Mouse (Mus musculus): ENCODE results near the gene Mgea5. TPM values are rescaled to one million over a fixed set of nuclear protein-coding genes. Genes with fewer than 3 reads are reported as not detected.
A peak's percentile ranks its signal among the peaks of the same experiment; 100 is the strongest.

The Mgea5 gene
- polyA plus RNA-seq, 1 experiment from 2014 or later: 85.0 TPM

DNA sequence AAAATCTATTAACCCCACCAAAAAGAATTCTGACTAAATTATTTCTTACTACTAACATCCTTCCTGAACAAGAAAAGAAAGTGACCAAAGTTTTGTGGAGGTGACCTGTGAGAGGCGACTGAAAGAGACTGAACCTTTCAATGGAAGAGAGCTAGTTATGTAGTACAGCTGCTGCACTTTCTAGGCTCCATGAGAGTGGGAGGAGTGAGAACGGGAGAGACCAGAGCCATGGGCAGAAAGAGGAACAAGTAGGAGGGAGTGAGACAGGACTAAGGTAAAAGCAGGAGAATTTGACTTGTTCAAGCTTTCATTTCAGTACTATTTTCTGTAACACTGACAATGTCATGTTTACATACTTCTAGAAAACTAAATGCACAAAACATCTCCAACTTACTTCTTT, 8.2 kb downstream of the Mgea5 start:
- H3K36me3 ChIP-seq (ENCODE audit: poor library complexity, severe bottlenecking): peaks cover 96% of the 10 kb centered on the region
- no peak overlapping the region for H3K4me2 ChIP-seq
- no peaks in the 10 kb centered on the region for H3K9me3 ChIP-seq (replicated peaks)
- H3K9ac ChIP-seq: no peak overlapping the region
- H3K27ac ChIP-seq: no peak overlapping the region
- H3K27me3 ChIP-seq: no peaks in the 10 kb centered on the region
- no peak for ATAC-seq
- peaks cover 15% of the 10 kb centered on the region for H3K4me1 ChIP-seq
- no peak overlapping the region for H3K4me3 ChIP-seq
- WGBS: 73% methylated on average over 2 of the region's 2 CpGs

DNA sequence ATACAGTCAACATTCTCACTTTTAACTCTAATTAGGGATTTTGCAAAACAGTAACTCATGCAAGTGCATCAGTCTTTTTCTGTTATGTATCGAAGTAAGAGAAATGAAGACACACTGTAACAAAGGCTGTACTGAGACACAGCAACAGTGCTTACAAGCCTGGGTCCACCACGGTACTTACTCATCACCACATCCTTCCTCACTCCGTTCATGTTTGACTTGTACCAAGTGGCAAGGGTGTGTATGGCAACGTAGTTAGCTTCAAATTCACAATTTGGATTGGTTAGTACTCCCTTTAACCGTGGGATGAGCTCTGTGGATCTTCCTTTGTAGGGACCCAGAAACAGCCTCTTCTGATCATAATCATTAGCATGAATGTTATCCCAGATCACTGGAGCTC, 12.1 kb downstream of the Mgea5 start:
- H3K4me2 ChIP-seq: no peak overlapping the region

DNA sequence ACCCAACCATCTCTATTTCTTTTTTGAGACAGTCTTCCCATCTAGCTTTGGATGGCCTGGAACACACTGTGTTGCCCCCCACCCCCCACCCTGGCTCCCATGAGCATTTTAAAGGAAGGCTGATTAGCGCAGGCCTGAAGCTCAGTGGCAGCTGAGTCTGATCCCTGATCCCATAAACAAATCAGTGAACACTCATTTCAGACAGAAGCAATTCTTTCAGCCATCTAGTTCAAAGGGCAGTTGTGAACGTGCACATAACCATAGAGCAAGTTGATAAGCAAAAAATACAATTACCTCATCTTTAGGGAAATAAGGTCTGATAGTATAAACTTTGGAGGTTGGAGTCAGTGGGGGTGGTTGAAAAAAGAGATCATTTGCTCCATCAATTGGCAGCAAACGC, 22.8 kb downstream of the Mgea5 start:
- no peaks in the 10 kb centered on the region for H3K9me3 ChIP-seq (replicated peaks)
- H3K27me3 ChIP-seq: no peaks in the 10 kb centered on the region
- no peak overlapping the region for H3K9ac ChIP-seq
- H3K27ac ChIP-seq: no peak overlapping the region
- H3K36me3 ChIP-seq (ENCODE audit: poor library complexity, severe bottlenecking): peaks cover 92% of the 10 kb centered on the region
- WGBS: 91% methylated on average over 3 of the region's 3 CpGs
- no peak overlapping the region for H3K4me3 ChIP-seq
- H3K4me2 ChIP-seq: no peak overlapping the region
- no peaks in the 10 kb centered on the region for H3K4me1 ChIP-seq
- ATAC-seq: no peak

More for the DNA sequence above, 12.1 kb downstream of the Mgea5 start:
- Histone ChIP-seq H3K9me3 (replicated peaks) (no peaks in the 10 kb centered on the region), H3K4me1 (no peaks in the 10 kb centered on the region), H3K9ac (no peak overlapping the region), H3K4me3 (no peak overlapping the region), H3K36me3 (ENCODE audit: poor library complexity, severe bottlenecking) (peaks cover 96% of the 10 kb centered on the region), H3K27me3 (no peaks in the 10 kb centered on the region), H3K27ac (no peak overlapping the region)
- 94% methylated on average over 5 of the region's 5 CpGs for WGBS
- ATAC-seq: no peak

DNA sequence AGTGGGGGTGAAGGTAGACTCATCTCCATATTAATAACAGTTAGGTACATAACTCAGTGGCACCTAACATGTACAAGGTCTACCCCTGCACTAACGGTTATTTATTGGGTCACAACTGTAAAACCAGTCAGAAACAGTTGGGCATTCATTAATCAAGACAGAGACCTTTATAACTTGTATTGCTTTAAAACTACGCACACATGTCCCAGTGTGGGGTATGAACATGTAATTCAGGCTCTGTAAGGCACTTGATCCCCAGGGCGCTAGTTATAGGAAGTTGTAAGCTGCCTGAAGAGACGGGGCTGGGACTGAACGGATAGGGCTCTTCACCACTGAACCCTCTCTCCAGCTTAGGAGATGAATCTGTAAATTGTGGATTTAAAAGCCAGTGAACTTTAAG, 25.0 kb downstream of the Mgea5 start:
- no peak for ATAC-seq
- Histone ChIP-seq H3K4me2 (no peak overlapping the region), H3K4me1 (no peaks in the 10 kb centered on the region), H3K9me3 (replicated peaks) (no peaks in the 10 kb centered on the region), H3K27ac (no peak overlapping the region), H3K36me3 (ENCODE audit: poor library complexity, severe bottlenecking) (peaks cover 92% of the 10 kb centered on the region), H3K4me3 (no peak overlapping the region), H3K27me3 (no peaks in the 10 kb centered on the region), H3K9ac (no peak overlapping the region)
- WGBS: 94% methylated on average over 5 of the region's 5 CpGs

DNA sequence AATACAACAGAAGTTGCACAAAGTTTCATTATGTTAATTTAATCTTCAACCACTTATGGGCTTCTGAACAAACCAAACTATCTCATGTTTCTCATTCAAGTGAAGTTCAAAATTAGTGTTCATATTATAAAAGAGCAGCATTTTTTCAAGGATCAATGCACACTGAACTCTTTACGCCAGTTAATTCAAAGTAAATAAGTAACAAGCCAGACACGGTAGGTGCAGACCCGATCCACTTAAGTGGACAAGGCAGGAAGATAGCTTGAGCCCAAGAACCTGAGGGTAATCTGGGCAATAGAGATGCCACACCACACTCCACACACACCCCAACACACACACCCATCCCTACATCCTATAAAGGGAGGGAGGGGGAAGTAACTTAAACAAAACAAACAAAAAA, 30.1 kb downstream of the Mgea5 start:
- ATAC-seq: no peak
- no peak overlapping the region for H3K9ac ChIP-seq
- H3K9me3 ChIP-seq (replicated peaks): no peaks in the 10 kb centered on the region
- no peak overlapping the region for H3K27ac ChIP-seq
- 91% methylated on average over 3 of the region's 3 CpGs for WGBS
- no peak overlapping the region for H3K4me3 ChIP-seq
- H3K27me3 ChIP-seq: no peaks in the 10 kb centered on the region
- H3K4me1 ChIP-seq: peaks cover 8% of the 10 kb centered on the region
- no peak overlapping the region for H3K4me2 ChIP-seq
- peaks cover 73% of the 10 kb centered on the region for H3K36me3 ChIP-seq (ENCODE audit: poor library complexity, severe bottlenecking)

DNA sequence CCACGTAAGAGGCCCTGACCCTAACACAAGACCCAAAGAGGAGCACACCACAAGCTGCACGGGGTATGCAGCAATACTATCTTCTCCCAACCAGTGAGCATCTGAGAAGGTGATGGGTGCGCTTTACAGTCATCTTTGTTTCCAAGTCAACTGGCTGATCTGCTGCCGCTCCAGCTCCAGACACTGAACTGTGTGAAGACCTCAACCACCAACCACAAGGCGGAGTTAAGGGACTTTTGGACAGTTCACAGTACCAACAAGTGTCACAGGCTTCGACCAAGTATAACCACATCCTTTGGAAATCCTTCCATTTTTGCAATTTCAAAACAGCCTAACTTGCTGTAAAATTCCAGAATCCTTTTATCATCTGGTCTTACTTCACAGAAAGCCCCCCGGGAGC, 31.8 kb downstream of the Mgea5 start:
- no peak overlapping the region for H3K4me2 ChIP-seq
- 94% methylated on average over 7 of the region's 7 CpGs for WGBS

DNA sequence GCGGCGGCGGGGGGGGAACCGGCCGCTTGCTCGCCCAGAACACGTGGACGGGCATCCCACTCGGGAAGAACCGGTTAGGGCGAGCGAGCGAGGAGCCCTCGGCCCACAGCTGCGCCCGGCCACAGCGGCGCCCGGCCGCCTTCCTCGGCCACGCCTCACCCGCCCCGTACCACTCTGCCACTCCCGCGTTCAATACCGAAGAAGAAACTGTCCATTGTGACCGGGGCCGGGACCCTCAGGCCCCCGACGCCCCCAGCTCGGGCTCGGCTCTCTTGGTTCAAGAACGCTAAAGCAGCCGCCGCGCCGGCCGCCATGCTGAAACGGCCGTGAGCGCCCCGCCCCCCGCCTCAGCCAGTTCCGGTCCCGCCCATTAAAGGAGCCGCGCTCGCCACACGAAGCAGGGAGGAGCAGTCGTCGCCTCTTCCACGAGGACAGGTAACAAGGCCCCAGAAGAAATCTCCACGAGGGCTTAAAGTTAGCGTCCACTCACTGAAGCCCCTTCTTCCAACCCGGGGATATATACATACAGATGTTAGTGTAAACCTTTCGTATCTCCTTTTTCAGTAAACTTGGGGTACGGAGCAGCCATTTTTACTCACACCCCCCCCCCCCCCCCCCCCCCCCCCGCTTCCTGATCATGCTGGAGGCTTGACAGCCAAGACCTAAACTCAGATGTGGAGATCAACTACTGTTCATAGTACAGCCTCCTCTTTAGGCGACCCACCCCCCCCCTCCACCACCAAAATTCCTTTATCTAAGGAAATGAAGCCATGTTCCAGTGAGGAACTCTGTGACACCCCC, 34.2 kb downstream of the Mgea5 start, which contains the start of gene Npm3:
TSS of gene Npm3 (minus strand) at position 349 of the 801 bp plus-strand sequence.
- Histone ChIP-seq H3K4me3 (peak within 1 kb of the TSS; percentile 90), H3K9me3 (replicated peaks) (no peaks in the 10 kb centered on the region), H3K4me1 (peaks cover 29% of the 10 kb centered on the region), H3K27ac (no peak within 1 kb of the TSS), H3K36me3 (ENCODE audit: poor library complexity, severe bottlenecking) (peaks cover 33% of the 10 kb centered on the region), H3K4me2 (peak within 1 kb of the TSS; percentile 97), H3K9ac (peak within 1 kb of the TSS; percentile 89), H3K27me3 (peaks cover 27% of the 10 kb centered on the region)
- under 1% methylated on average over 57 of the region's 60 CpGs for WGBS
- peak; percentile 76 for ATAC-seq

More for the DNA sequence above, 31.8 kb downstream of the Mgea5 start:
- no peak overlapping the region for H3K9ac ChIP-seq
- H3K36me3 ChIP-seq (ENCODE audit: poor library complexity, severe bottlenecking): peaks cover 56% of the 10 kb centered on the region
- H3K9me3 ChIP-seq (replicated peaks): no peaks in the 10 kb centered on the region
- H3K4me1 ChIP-seq: peaks cover 15% of the 10 kb centered on the region
- H3K27ac ChIP-seq: no peak overlapping the region
- no peak for ATAC-seq
- peaks cover 2% of the 10 kb centered on the region for H3K27me3 ChIP-seq
- H3K4me3 ChIP-seq: no peak overlapping the region

DNA sequence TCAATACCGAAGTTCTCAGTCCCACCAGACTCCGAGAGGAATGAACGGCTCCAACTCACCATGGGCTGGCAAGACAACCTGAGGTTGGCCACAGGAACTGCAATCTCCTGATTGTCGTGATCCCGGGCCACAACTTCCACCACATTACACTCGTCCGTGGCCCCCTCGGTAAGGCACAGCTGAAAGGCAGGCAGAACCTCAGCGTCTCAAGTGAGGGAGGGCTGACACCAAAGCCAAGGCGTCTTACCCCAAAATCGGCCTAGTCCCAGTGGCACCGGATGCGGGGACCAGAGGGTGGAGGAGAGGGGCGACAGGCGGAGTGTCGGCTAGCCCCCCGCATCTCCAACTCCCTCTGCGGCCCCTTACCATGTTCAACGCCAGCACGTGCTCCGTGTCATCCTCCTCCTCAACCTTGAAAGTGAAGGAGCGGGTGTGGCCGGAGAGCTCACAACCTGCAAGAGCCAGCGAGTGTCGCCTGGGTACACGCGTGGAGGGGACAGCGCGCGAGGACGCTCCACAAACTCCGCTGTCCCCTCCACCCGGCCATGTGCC, 34.9 kb downstream of the Mgea5 start:
- Histone ChIP-seq H3K27ac (no peak overlapping the region), H3K9me3 (replicated peaks) (no peaks in the 10 kb centered on the region), H3K27me3 (peaks cover 34% of the 10 kb centered on the region), H3K4me1 (peaks cover 29% of the 10 kb centered on the region), H3K36me3 (ENCODE audit: poor library complexity, severe bottlenecking) (peaks cover 26% of the 10 kb centered on the region), H3K4me2 (peak overlapping the region; percentile 97), H3K4me3 (peak overlapping the region; percentile 90), H3K9ac (peak overlapping the region; percentile 89)
- no peak; the same call in 1 of the 2 replicates for ATAC-seq
- 2% methylated on average over 33 of the region's 33 CpGs for WGBS

DNA sequence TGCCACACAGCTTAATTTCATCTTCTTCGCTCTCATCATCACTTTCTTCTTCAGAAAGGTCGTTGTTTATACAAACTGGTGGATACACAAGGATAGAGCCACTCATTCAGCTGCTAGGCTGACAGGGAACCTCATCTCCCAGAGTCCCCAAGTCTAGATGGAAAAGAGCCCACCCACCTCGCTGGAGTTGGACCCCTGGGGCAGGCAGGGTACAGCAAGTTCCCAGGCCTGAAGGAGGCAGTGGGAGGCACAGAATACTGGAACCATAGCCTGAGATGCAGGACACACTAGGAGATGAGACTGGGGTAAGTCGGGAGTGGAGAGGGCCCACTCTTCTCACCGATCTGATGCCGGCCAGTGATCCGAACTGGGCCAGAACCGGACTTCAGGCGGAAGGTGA, 35.4 kb downstream of the Mgea5 start:
- Histone ChIP-seq H3K36me3 (ENCODE audit: poor library complexity, severe bottlenecking) (peaks cover 21% of the 10 kb centered on the region), H3K4me2 (peak overlapping the region; percentile 97), H3K27me3 (peaks cover 39% of the 10 kb centered on the region), H3K9me3 (replicated peaks) (no peaks in the 10 kb centered on the region), H3K9ac (peak overlapping the region; percentile 89; the same call in 1 of the 2 replicates), H3K4me1 (peaks cover 31% of the 10 kb centered on the region), H3K27ac (no peak overlapping the region), H3K4me3 (peak overlapping the region; percentile 90)
- no peak for ATAC-seq
- WGBS: 54% methylated on average over 9 of the region's 9 CpGs

DNA sequence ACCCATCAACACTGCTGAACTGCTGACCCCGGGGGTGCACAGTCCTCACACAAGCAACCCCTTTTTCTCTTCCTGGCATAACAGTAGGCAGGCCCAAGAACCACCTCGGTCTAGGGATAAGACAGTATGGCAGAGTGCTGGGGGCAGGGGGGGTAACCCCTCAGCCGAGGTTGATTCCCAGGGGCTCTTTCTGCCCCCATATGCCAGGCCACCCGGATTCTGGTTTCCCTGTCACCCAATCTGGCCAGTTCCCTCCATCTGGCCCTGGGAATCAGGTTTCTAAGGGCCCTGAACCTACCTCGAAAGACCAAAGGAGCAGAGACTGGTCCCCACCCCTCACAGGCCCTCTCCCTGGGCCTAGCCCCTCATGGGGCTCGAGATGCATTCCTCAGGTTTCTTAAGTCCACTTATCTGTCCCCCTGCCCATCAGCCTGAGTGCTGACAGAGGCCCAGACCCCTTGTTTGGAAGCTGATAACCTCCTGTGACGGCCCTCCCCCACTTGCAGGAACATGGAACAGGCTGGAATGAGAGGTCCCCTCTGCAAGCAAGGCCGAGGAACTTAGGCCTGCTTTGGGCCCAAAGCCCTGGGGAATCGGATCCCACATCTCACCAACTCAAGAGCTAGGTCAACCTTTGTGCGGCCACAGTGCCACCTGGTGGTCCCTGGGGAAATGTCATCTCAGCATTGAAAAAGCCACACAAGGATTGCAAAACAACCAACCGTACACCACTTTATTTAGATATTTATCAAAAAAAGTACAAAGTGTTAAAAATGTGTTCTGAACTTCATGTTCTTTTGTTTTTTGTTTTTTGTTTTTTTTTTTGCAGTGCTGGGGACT, 36.4 kb downstream of the Mgea5 start:
- H3K27me3 ChIP-seq: peaks cover 49% of the 10 kb centered on the region
- H3K4me3 ChIP-seq: no peak overlapping the region
- H3K36me3 ChIP-seq (ENCODE audit: poor library complexity, severe bottlenecking): peaks cover 12% of the 10 kb centered on the region
- no peak overlapping the region for H3K4me2 ChIP-seq
- peaks cover 39% of the 10 kb centered on the region for H3K4me1 ChIP-seq
- no peaks in the 10 kb centered on the region for H3K9me3 ChIP-seq (replicated peaks)
- H3K27ac ChIP-seq: no peak overlapping the region
- 38% methylated on average over 11 of the region's 11 CpGs for WGBS
- H3K9ac ChIP-seq: no peak overlapping the region
- no peak for ATAC-seq

DNA sequence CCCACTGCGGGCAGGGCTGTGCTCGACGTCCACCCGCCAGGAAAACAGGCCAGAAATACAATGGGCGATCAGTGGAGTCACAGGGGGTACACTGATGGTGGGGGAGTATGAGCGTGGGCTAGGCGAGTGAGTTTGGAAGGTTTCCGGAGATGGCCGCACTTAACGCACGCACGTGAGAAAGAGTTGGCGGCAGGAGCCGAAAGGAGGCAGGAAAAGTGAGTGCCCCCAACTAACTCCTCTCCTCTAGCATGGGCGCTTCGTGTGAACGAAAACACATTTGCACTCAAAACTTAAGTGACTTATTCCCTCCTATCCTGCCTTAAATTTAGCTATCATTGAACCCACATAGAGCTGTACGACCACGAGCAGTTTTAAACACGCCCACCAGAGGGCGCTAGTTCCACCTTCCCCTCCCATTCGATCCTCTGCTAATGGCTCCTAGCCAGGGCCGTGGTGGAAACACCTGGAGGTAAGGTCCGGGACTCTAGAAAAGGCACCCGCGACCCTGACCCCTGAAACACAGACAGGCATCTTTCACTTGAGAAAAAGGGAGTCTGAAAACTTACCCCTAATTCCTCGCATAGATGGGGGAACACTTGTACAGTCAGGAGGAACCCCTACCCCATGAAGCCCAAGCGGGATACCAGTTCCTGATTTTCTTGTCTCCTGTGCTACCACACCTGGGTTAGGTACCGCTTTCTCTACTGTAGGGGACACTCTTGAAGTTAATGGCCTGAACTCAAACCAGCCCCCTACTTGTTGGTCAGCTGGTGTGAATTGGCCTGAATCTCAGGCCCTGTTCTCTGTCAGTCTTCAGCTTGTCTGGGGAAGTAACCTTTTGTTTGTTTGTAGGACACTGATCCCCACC, 37.2 kb downstream of the Mgea5 start:
- Histone ChIP-seq H3K4me3 (no peak overlapping the region), H3K27me3 (peaks cover 57% of the 10 kb centered on the region), H3K4me1 (peaks cover 46% of the 10 kb centered on the region), H3K4me2 (no peak overlapping the region), H3K36me3 (ENCODE audit: poor library complexity, severe bottlenecking) (peaks cover 5% of the 10 kb centered on the region), H3K9me3 (replicated peaks) (no peaks in the 10 kb centered on the region), H3K27ac (no peak overlapping the region), H3K9ac (no peak overlapping the region)
- 0 out of 2 replicates have a peak, but pooled peaks have one; percentile 8 for ATAC-seq
- 9% methylated on average over 29 of the region's 29 CpGs for WGBS
